Mouse (Mus musculus) testis, adult 2 months (tissue): ENCODE data around the gene Wdr91. TPM values are rescaled to one million over a fixed set of nuclear protein-coding genes. Genes with fewer than 3 reads are reported as not detected.

ENCODE experiments used
- H3K27ac ChIP-seq: fragments of 200-500 bp; 2 replicates; pipeline ENCODE4 v1.5.1; 2012; ENCODE audit warnings: low read depth, low read length; ENCODE audit not compliant: control insufficient read depth, insufficient read depth
- H3K27me3 ChIP-seq: fragments of 200-500 bp; 2 replicates; pipeline ENCODE4 v1.6.1; 2012; ENCODE audit warnings: mild to moderate bottlenecking, low read length, moderate library complexity; ENCODE audit not compliant: control insufficient read depth, insufficient read depth
- H3K36me3 ChIP-seq: fragments of 200-500 bp; 2 replicates; pipeline ENCODE4 v1.6.1; 2012; ENCODE audit warnings: mild to moderate bottlenecking, low read length; ENCODE audit not compliant: control insufficient read depth, insufficient read depth
- H3K4me1 ChIP-seq: fragments of 200-500 bp; 2 replicates; pipeline ENCODE4 v1.6.1; 2012; ENCODE audit warnings: low read length; ENCODE audit not compliant: control insufficient read depth, insufficient read depth
- H3K4me3 ChIP-seq: fragments of 200-500 bp; 2 replicates; pipeline ENCODE4 v1.5.1; 2012; ENCODE audit warnings: low read depth, mild to moderate bottlenecking, low read length, moderate library complexity, mixed read lengths; ENCODE audit not compliant: control insufficient read depth
- CTCF ChIP-seq: fragments of 200-500 bp; IDR thresholded peaks from 2 replicates; pipeline ENCODE4 v1.5.1; 2012; ENCODE audit warnings: low read depth, mild to moderate bottlenecking, inconsistent platforms, low read length, moderate library complexity; ENCODE audit not compliant: control insufficient read depth, insufficient read depth, insufficient replicate concordance
- POLR2A ChIP-seq: fragments of 200-500 bp; IDR thresholded peaks from 2 replicates; pipeline ENCODE4 v1.6.1; 2012; ENCODE audit warnings: low read depth, mild to moderate bottlenecking, inconsistent platforms, low read length, moderate library complexity; ENCODE audit not compliant: control insufficient read depth
- polyA plus RNA-seq: library from polyadenylated mRNA; depleted of rRNA; stranded (reverse); fragments of >200 nt; gene quantifications from 2 replicates; pipeline ENCODE4 v1.2.3, GENCODE M21; 2012

Wdr91 gene
- polyA plus RNA-seq, 1 experiment: 3.4 TPM

GRCm38 (mm10) chr6:34946486-34947079, 35.9 kb upstream of the Wdr91 start:
- Histone ChIP-seq H3K27ac (no peak overlapping the region), H3K36me3 (no peaks in the 10 kb centered on the region), H3K4me3 (no peak overlapping the region), H3K4me1 (0 out of 2 replicates have a peak, but pooled peaks cover 3% of the 10 kb centered on the region), H3K27me3 (no peaks in the 10 kb centered on the region)
- TF ChIP-seq POLR2A: no peak
- no peak for TF ChIP-seq CTCF

GRCm38 (mm10) chr6:34943499-34943898, 32.8 kb upstream of the Wdr91 start:
- 0 out of 2 replicates have a peak, but pooled peaks cover 3% of the 10 kb centered on the region for H3K4me1 ChIP-seq
- TF ChIP-seq CTCF (no peak), POLR2A (no peak)
- H3K27ac ChIP-seq: no peak overlapping the region
- H3K36me3 ChIP-seq: no peaks in the 10 kb centered on the region
- no peak overlapping the region for H3K4me3 ChIP-seq
- no peaks in the 10 kb centered on the region for H3K27me3 ChIP-seq

- H3K27me3 ChIP-seq: no peaks in the 10 kb centered on the region
- H3K36me3 ChIP-seq: no peaks in the 10 kb centered on the region
- no peak overlapping the region for H3K4me3 ChIP-seq
- no peak overlapping the region for H3K27ac ChIP-seq
- TF ChIP-seq CTCF: no peak
- H3K4me1 ChIP-seq: no peaks in the 10 kb centered on the region
These were observed 31.8 kb upstream of the Wdr91 start for GRCm38 (mm10) chr6:34942446-34942845.

- H3K27ac ChIP-seq: no peak overlapping the region
- H3K4me1 ChIP-seq: no peaks in the 10 kb centered on the region
- no peak overlapping the region for H3K4me3 ChIP-seq
- H3K36me3 ChIP-seq: no peaks in the 10 kb centered on the region
- TF ChIP-seq POLR2A (no peak), CTCF (no peak)
- no peaks in the 10 kb centered on the region for H3K27me3 ChIP-seq
These were observed 30.8 kb upstream of the Wdr91 start for GRCm38 (mm10) chr6:34941496-34941895.

- Histone ChIP-seq H3K27ac (no peak overlapping the region), H3K4me3 (no peak overlapping the region), H3K36me3 (no peaks in the 10 kb centered on the region), H3K27me3 (no peaks in the 10 kb centered on the region), H3K4me1 (no peaks in the 10 kb centered on the region)
- TF ChIP-seq CTCF: no peak
- TF ChIP-seq POLR2A: no peak
These were observed 28.8 kb upstream of the Wdr91 start for GRCm38 (mm10) chr6:34939451-34939850.

GRCm38 (mm10) chr6:34938929-34939325, 28.3 kb upstream of the Wdr91 start:
- TF ChIP-seq POLR2A: no peak
- TF ChIP-seq CTCF: no peak
- no peaks in the 10 kb centered on the region for H3K36me3 ChIP-seq
- H3K27me3 ChIP-seq: no peaks in the 10 kb centered on the region
- no peaks in the 10 kb centered on the region for H3K4me1 ChIP-seq
- no peak overlapping the region for H3K4me3 ChIP-seq
- H3K27ac ChIP-seq: no peak overlapping the region

GRCm38 (mm10) chr6:34938280-34938928, 27.7 kb upstream of the Wdr91 start:
- Histone ChIP-seq H3K4me3 (no peak overlapping the region), H3K36me3 (no peaks in the 10 kb centered on the region), H3K27ac (no peak overlapping the region), H3K27me3 (no peaks in the 10 kb centered on the region), H3K4me1 (no peaks in the 10 kb centered on the region)
- TF ChIP-seq POLR2A: no peak
- no peak for TF ChIP-seq CTCF
